Mouse (Mus musculus): ENCODE measurements around the gene Exd2.

GRCm38 (mm10) chr12:80538311-80538710, 75.4 kb downstream of the Exd2 start:
- TF ChIP-seq CTCF (IDR thresholded peaks at IDR 0.05; ENCODE audit: borderline replicate concordance, insufficient read depth, low read length) (no peak), POLR2A (IDR thresholded peaks at IDR 0.05; ENCODE audit: low read depth, low read length) (no peak)
